Mouse (Mus musculus) testis, adult 2 months (tissue): ENCODE data around the gene Gas6. TPM values are rescaled to one million over a fixed set of nuclear protein-coding genes. Genes with fewer than 3 reads are reported as not detected.

ENCODE experiments used
- H3K27ac ChIP-seq: fragments of 200-500 bp; 2 replicates; pipeline ENCODE4 v1.5.1; 2012; ENCODE audit warnings: low read depth, low read length; ENCODE audit not compliant: control insufficient read depth, insufficient read depth
- H3K27me3 ChIP-seq: fragments of 200-500 bp; 2 replicates; pipeline ENCODE4 v1.6.1; 2012; ENCODE audit warnings: mild to moderate bottlenecking, low read length, moderate library complexity; ENCODE audit not compliant: control insufficient read depth, insufficient read depth
- H3K36me3 ChIP-seq: fragments of 200-500 bp; 2 replicates; pipeline ENCODE4 v1.6.1; 2012; ENCODE audit warnings: mild to moderate bottlenecking, low read length; ENCODE audit not compliant: control insufficient read depth, insufficient read depth
- H3K4me1 ChIP-seq: fragments of 200-500 bp; 2 replicates; pipeline ENCODE4 v1.6.1; 2012; ENCODE audit warnings: low read length; ENCODE audit not compliant: control insufficient read depth, insufficient read depth
- H3K4me3 ChIP-seq: fragments of 200-500 bp; 2 replicates; pipeline ENCODE4 v1.5.1; 2012; ENCODE audit warnings: low read depth, mild to moderate bottlenecking, low read length, moderate library complexity, mixed read lengths; ENCODE audit not compliant: control insufficient read depth
- CTCF ChIP-seq: fragments of 200-500 bp; IDR thresholded peaks from 2 replicates; pipeline ENCODE4 v1.5.1; 2012; ENCODE audit warnings: low read depth, mild to moderate bottlenecking, inconsistent platforms, low read length, moderate library complexity; ENCODE audit not compliant: control insufficient read depth, insufficient read depth, insufficient replicate concordance
- POLR2A ChIP-seq: fragments of 200-500 bp; IDR thresholded peaks from 2 replicates; pipeline ENCODE4 v1.6.1; 2012; ENCODE audit warnings: low read depth, mild to moderate bottlenecking, inconsistent platforms, low read length, moderate library complexity; ENCODE audit not compliant: control insufficient read depth
- polyA plus RNA-seq: library from polyadenylated mRNA; depleted of rRNA; stranded (reverse); fragments of >200 nt; gene quantifications from 2 replicates; pipeline ENCODE4 v1.2.3, GENCODE M21; 2012; rRNA removed

Gene Gas6
- polyA plus RNA-seq, 1 experiment: 57.8 TPM

DNA sequence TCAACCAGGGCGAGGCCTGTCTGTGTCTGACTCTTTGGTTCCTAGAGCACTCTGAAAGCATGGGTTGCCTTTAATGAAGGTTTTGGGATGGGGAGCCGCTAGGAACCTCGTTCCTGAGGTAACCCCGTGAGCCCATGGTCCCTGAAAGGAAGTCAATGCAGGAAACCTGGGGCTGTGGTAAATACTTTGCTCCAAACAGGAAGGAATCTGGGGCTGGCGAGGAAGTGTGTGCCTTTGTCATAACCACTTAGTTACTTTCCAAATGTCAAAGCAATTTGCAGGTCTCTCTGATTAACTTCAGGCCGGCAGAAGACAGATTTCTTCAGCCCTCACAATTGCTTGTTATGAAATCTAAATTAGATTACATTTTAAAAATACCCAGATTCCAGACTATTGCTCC lies 66.9 kb downstream of the Gas6 start:
- H3K27ac ChIP-seq: no peak overlapping the region
- H3K4me1 ChIP-seq: no peaks in the 10 kb centered on the region
- no peak overlapping the region for H3K4me3 ChIP-seq

GRCm38 (mm10) chr8:13420970-13421369 lies 73.3 kb downstream of the Gas6 start:
- Histone ChIP-seq H3K27me3 (no peaks in the 10 kb centered on the region), H3K4me1 (no peaks in the 10 kb centered on the region), H3K27ac (no peak overlapping the region), H3K36me3 (no peaks in the 10 kb centered on the region), H3K4me3 (no peak overlapping the region)
- TF ChIP-seq CTCF (no peak), POLR2A (no peak)

More for the DNA sequence above, 66.9 kb downstream of the Gas6 start:
- no peak for TF ChIP-seq CTCF
- TF ChIP-seq POLR2A: no peak
- Histone ChIP-seq H3K27me3 (no peaks in the 10 kb centered on the region), H3K36me3 (no peaks in the 10 kb centered on the region)

GRCm38 (mm10) chr8:13419111-13419639 lies 75.1 kb downstream of the Gas6 start:
- no peak overlapping the region for H3K4me3 ChIP-seq
- H3K4me1 ChIP-seq: no peaks in the 10 kb centered on the region
- no peaks in the 10 kb centered on the region for H3K27me3 ChIP-seq
- no peak overlapping the region for H3K27ac ChIP-seq
- H3K36me3 ChIP-seq: no peaks in the 10 kb centered on the region
- TF ChIP-seq CTCF (no peak), POLR2A (no peak)

DNA sequence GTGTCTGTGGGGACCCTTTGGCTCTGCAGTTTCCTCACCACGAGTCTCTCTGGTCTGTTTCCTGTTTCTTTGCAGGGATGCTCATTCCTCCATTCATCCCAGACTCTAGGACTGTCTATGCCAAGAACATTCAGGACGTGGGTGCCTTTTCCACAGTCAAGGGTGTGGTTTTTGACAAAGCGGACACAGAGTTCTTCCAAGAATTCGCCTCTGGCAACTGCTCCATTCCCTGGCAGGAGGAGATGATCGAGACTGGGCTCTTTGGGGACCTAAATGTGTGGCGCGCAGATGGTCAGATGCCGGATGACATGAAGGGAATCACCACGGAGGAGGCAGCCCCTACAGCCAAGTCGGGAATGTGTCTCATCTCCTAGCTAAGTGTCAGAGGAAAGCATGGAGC lies 78.4 kb downstream of the Gas6 start:
- H3K36me3 ChIP-seq: no peaks in the 10 kb centered on the region
- TF ChIP-seq CTCF: no peak
- no peak for TF ChIP-seq POLR2A
- no peak overlapping the region for H3K4me3 ChIP-seq
- peaks cover 2% of the 10 kb centered on the region for H3K4me1 ChIP-seq
- no peak overlapping the region for H3K27ac ChIP-seq
- no peaks in the 10 kb centered on the region for H3K27me3 ChIP-seq

Other genes with a start within 250 kb of the Gas6 start
- 0.06 TPM in 1 of 2 replicates, not detected in the other for gene Adprhl1, start 240.3 kb downstream of the Gas6 start, polyA plus RNA-seq
- gene Dcun1d2, start 206.4 kb downstream of the Gas6 start, polyA plus RNA-seq: 5.4 and 5.6 TPM in 2 replicates
- 11.5 and 14.2 TPM in 2 replicates for gene Tmco3, start 206.3 kb downstream of the Gas6 start, polyA plus RNA-seq
- gene Tfdp1, start 155.7 kb downstream of the Gas6 start, polyA plus RNA-seq: 42.0 and 44.9 TPM in 2 replicates
- gene Atp4b, start 97.7 kb downstream of the Gas6 start, polyA plus RNA-seq: 0.10 TPM in 1 of 2 replicates, not detected in the other
- 0.01 and 0.04 TPM in 2 replicates for gene Grk1, start 89.4 kb downstream of the Gas6 start, polyA plus RNA-seq
- 4.0 TPM in 2 replicates for gene Tmem255b, start 59.3 kb downstream of the Gas6 start, polyA plus RNA-seq
- 536 and 642 TPM in 2 replicates for gene 1700029H14Rik, start 68.0 kb upstream of the Gas6 start, polyA plus RNA-seq
- gene Rasa3, start 183.1 kb upstream of the Gas6 start, polyA plus RNA-seq: 41.0 and 47.5 TPM in 2 replicates
- 1.8 and 2.2 TPM in 2 replicates for gene Cfap97d2, start 211.4 kb upstream of the Gas6 start, polyA plus RNA-seq